Mouse (Mus musculus): ENCODE data around the gene Tcap.

Tcap gene

DNA sequence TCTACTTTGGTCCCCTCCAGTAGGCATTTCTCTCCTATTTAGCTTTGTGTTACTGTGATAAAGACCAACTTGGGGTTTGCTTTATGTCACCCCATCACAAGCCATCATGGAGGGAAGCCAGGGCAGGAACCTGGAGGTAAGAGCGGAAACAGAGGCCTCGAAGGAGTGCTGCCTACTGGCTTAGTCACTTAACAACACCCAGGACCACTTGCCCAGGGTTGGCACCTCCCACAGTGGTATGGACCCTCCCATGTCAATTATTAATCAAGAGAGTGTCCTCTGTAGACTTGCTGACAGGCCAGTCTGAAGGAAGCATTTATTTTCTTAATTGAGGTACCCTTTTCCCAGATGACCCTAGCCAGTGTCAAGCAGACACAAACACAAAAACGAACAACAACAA, 17.2 kb downstream of the Tcap start:
- no peak for ATAC-seq (ENCODE audit: insufficient number of reproducible peaks, low FRiP score, low TSS enrichment)

DNA sequence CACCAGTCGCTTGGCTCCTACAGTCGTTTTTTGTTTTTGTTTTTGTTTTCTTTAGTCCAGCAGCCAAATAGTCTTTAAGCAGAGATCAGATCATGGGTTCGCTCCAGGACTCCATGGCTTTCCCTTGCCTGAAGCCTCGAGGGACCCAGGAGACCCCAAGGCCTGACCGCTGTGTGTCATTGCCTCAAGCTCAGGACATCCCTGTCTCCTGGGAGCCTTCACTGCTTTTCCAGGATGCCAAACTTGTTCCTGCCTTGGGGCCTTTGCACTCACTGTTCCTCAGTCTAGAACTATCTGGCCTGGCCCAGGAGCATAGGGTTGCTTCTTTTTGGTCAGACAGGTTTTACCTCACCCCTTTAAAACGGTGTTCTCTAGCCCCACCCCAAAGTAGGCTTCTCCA, 23.0 kb downstream of the Tcap start:
- ATAC-seq (ENCODE audit: insufficient number of reproducible peaks, low FRiP score, low TSS enrichment): no peak

DNA sequence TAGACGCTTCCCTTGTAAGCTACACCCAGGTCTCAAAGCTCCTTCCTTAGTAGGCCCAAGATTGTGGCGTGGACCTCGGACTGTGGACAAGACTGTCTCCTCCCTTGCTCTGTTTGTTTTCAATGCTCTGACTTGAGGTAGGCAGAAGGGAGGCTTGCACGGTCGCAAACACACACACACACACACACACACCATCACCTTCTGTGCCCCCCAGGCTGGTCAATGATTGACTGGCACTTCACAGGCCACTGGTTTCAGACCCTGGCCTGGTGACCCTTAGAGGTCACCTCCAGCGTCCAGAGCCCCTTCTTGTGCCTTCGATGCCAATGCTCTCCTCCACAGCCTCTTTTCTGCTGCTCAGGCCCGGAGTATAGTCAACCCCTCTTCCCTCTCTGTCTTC, 25.3 kb downstream of the Tcap start:
- no peak for ATAC-seq (ENCODE audit: insufficient number of reproducible peaks, low FRiP score, low TSS enrichment)

DNA sequence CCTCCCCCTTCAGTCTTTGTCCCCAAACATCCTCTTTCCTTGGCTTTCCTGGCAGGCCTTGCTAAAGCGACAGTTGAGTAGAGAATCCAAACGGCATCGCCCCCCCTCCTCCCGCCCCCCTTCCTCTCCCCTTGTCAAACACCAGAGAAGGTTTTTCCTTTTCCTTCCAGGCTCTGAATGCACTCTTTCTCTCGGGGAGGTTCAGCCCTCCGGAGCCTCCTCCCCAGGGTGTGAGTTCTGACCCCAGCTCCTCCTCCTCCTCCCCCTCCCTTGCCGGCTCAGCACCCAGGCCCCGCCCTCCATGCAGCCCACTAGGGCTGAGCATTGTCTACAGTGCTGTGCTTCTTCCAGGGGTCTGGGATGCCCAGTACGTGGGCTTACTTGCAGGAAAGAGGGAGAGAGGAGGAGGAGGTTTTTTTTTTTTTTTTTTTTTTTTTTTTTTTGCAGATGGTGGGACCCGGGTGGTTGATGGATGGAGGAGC, 25.8 kb downstream of the Tcap start:
- no peak for ATAC-seq (ENCODE audit: insufficient number of reproducible peaks, low FRiP score, low TSS enrichment)

DNA sequence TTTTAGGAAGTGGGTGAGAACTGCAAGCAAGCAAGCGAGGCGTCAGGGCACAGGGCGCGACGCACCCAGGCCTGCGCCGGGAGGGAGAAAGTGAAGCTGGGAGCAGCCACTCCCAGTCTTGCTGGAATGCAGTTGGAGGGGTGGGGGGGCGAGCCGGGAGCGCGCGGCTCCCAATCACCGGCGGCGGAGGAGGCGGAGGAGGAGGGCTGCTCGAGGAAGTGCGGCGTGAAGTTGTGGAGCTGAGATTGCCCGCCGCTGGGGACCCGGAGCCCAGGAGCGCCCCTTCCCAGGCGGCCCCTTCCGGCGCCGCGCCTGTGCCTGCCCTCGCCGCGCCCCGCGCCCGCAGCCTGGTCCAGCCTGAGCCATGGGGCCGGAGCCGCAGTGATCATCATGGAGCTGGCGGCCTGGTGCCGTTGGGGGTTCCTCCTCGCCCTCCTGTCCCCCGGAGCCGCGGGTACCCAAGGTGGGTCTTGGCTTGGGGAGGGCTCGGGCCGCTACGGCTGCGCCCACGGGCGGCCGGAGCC, 28.7 kb downstream of the Tcap start, which contains the start of gene Erbb2:
Gene Erbb2, plus strand, starts transcription at position 198 of the 524 bp plus-strand sequence.
- no peak for ATAC-seq (ENCODE audit: insufficient number of reproducible peaks, low FRiP score, low TSS enrichment)

DNA sequence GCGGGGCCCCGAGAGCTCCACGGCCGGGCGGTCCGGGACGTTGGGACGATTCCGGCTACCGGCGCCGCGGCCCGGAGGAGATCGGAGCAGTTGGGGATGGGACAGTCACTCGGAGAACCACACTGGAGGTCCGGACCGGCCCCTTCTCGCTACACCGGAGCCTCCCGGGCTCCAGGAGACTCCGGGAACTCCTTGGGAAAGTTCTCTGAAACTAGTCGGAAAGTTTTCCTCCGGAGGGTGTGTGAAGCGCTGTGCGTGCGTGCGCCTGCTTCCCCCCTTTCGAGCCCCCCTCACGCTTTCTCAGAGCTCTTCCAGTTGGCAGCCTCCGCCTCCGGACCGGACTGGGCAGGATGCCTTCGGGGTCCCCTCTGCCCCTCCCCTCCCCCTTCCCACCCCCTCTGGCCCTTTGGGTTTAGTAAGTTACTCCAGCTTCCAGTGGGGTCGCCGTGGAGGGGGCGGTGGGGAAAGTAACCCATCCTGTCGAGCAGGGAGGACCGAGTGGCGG, 29.2 kb downstream of the Tcap start:
- ATAC-seq (ENCODE audit: insufficient number of reproducible peaks, low FRiP score, low TSS enrichment): no peak

DNA sequence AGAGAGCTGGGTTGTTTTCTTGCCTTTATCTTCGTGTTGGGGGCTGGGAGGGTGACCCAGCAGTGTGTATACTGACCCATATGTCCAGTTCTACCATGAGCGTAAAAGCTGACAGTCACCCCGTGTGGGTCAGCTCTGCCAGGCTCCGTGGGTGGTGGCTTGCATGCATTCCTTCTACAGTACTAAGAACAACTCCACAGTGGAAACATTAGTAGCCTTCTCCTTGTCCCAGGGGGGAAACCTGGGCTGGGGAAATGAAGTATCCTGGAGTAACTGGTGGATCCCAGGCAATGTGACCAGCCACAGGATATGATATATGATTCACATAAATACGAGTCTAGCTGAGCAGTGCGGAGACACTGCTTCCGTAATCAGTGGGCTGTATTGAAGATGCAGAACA, 30.1 kb downstream of the Tcap start:
- ATAC-seq (ENCODE audit: insufficient number of reproducible peaks, low FRiP score, low TSS enrichment): no peak

DNA sequence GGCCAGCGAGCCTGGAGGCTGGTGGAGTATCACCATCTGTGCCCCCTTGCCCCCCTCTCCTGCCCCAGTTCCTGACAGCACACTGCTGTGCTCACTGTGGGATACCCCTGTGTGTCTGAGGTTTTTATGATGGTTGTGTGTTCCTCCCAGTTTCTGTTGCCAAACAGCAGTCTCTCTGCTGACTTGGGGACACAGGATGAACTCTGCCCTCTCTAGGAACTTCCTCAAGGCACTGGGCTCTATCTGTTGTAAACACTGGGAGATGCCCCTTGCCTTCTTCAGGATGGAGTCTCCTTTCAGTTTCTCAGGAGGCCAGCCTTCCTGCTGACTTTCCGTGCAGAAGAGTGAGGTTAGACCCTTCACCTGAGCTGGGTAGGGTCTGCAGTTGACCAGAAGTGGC, 30.6 kb downstream of the Tcap start:
- no peak for ATAC-seq (ENCODE audit: insufficient number of reproducible peaks, low FRiP score, low TSS enrichment)

DNA sequence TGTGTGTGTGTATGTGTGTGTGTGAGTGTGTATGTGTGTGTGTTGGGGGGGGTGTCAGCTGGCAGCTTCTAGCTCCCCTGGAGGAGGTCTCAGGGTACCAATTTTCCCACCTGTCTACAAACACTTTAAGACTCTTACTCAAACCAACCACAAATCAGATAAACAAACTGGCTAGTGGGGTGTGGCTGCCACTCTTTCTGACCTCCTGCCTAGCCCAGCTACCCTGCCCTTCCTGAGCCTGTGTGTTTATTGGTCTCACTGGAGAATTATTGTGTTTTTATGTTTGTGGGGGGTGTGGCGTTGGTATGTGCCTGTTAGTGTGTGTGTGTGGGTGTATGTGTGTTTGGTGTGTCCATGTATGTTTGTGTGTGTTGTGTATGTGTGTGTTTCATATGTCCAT, 33.5 kb downstream of the Tcap start:
- no peak for ATAC-seq (ENCODE audit: insufficient number of reproducible peaks, low FRiP score, low TSS enrichment)

DNA sequence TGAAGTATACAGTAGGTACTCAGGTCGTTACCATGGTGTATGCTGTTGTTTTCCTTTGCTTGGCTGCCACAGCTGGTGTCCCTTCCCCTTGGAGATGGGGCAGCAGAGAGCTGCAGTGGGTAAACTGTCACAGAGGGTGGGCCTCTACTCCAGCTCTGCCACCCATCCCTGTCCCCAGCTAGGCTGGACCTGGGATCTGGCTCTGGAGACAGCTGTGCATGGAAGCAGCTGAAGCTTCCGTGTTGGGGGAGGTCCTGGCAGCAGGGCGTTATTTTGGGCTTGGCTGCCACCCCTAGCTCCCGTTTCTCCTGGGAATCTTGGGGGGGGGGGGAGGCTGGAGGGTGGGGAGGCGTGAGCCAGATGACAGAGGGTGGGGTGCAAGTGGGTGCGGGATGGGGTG, 34.7 kb downstream of the Tcap start:
- ATAC-seq (ENCODE audit: insufficient number of reproducible peaks, low FRiP score, low TSS enrichment): no peak

DNA sequence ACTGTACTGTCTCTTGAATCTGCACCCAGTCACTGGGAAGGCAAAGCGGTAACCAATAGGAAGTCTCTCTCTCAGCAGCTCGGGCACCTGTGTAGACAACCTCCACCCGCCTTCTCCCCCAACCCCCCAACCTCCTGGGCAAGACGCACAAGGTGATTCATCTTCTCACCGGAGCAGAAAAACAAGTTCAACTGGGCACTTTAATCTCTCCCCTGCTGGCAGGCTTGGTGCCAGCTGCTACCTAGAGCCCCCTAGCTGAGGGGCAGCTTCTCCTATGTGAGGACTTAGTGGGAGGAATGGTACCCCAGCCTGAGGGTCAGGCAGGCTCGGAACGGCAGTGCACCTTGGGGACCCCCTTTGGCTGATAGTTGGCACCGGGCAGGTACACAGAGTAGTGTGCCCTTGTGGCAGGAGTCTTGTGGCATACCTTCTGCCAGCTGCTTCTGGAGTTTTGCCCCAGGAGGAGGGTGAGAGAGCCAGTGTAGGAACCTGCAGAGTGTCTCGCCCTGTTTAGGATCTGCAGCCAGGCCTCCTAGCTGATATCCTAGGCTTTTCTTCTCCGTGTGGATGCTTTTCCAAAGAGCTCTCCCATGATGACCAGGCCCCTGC, 35.4 kb downstream of the Tcap start:
- ATAC-seq (ENCODE audit: insufficient number of reproducible peaks, low FRiP score, low TSS enrichment): no peak

DNA sequence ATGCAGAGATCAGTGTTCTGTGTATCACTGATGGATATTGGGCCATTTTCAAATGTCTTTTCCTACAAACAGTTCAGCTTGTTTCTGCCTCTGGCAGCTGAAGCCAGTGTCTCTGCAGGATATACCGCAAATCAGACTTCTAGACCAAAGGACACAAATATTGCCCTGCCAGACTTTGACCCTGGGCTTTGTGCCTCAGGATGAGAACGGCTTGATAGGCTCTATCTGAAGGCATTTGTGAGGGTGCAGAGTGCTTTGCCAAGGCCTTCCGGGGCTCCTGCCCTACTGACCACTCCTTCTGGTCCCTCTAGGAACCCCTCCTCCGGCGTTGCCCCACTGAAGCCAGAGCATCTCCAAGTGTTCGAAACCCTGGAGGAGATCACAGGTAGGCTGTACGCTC, 43.0 kb downstream of the Tcap start:
- ATAC-seq (ENCODE audit: insufficient number of reproducible peaks, low FRiP score, low TSS enrichment): no peak

DNA sequence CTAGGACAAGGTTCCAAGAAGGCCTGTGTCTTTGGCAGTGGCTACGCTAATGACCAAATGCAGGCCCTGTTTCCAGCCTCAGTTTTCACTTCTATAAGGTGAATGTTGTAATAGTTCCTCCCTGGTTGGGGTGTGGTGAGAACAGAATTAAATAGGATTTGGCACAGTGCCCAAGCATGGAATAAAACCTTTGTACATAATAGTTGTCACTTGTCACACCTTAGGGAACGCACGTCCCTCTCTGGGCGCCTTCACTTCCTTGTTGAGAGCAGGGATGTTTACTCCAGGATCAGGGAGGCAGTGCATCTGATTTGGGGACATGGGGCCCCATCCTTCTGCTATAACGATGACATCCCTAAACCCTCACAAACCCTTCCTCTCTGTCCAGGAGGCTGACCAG, 44.8 kb downstream of the Tcap start:
- no peak for ATAC-seq (ENCODE audit: insufficient number of reproducible peaks, low FRiP score, low TSS enrichment)

DNA sequence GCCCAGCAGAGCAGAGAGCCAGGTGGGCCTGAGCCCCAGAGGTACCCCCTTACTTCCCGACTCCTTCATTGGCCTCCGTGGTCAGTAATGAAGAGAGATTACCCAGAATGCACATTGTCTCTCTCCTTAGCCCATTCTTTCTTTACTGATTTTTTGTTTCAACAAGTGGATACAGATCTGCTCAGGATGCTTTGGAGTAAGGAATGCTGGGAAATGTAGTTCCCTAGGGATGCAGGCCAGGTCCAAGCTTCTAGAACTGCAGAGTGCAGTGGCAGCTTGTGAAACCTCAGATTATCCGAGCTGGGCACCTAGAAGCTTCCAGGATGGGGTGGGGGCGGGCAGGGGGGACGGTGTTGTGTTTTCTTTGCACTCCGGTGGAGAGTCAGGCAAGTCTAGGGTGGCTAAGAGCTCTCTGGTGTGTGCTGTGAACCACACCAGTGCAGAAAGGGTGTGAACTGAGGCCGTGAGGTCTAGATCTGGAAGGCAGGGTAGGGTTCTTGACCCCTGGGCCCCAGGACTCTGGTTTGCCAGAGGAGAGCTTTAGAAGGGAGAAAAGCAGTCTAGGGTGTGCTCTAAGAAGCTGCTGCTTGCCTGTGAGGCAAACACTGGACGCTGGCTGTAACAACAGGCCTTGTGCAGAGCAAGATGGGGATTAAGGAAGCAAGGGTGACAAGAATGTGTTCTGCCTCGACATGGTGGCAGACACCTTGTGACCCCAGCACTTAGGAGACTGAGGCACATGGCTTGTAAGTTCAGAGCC, 48.3 kb downstream of the Tcap start:
- ATAC-seq (ENCODE audit: insufficient number of reproducible peaks, low FRiP score, low TSS enrichment): no peak
